Mouse (Mus musculus) spleen, postnatal 36 days (tissue): ENCODE data around the gene Slc4a11.

Experiments used
- DNase-seq, 2 experiments: peaks; one replicate each; pipeline ENCODE4 v3.0.0; 2022; ENCODE audit warnings: low spot score in 2 of 2, mixed read lengths in 1 of 2

The Slc4a11 gene

GRCm38 (mm10) chr2:130697153-130697810 lies at the start of gene Slc4a11:
TSS of gene Slc4a11 (minus strand) at chr2:130697519.
- DNase-seq = peak; percentile 76 to 84

GRCm38 (mm10) chr2:130743576-130743975 lies 46.3 kb upstream of the Slc4a11 start:
- DNase-seq = no peak

GRCm38 (mm10) chr2:130740096-130740495 lies 42.8 kb upstream of the Slc4a11 start:
- DNase-seq = no peak

- DNase-seq = no peak
Measured at GRCm38 (mm10) chr2:130738019-130738418, 40.7 kb upstream of the Slc4a11 start.

- no peak for DNase-seq
Measured at GRCm38 (mm10) chr2:130735281-130735680, 38.0 kb upstream of the Slc4a11 start.

GRCm38 (mm10) chr2:130733444-130733843 lies 36.1 kb upstream of the Slc4a11 start:
- no peak for DNase-seq

GRCm38 (mm10) chr2:130731855-130732254 lies 34.5 kb upstream of the Slc4a11 start:
- DNase-seq = no peak

GRCm38 (mm10) chr2:130730746-130731145 lies 33.4 kb upstream of the Slc4a11 start:
- peak; percentile 4 for DNase-seq

- no peak for DNase-seq
Measured at GRCm38 (mm10) chr2:130728906-130729585, 31.7 kb upstream of the Slc4a11 start.

GRCm38 (mm10) chr2:130727752-130728151 lies 30.4 kb upstream of the Slc4a11 start:
- DNase-seq = no peak

GRCm38 (mm10) chr2:130724369-130724768 lies 27.1 kb upstream of the Slc4a11 start:
- no peak for DNase-seq

GRCm38 (mm10) chr2:130717951-130718350 lies 20.6 kb upstream of the Slc4a11 start:
- no peak for DNase-seq

GRCm38 (mm10) chr2:130707057-130707456 lies 9.7 kb upstream of the Slc4a11 start:
- no peak for DNase-seq

- DNase-seq = no peak
Measured at GRCm38 (mm10) chr2:130706602-130707001, 9.3 kb upstream of the Slc4a11 start.

GRCm38 (mm10) chr2:130705178-130705577 lies 7.9 kb upstream of the Slc4a11 start:
- no peak for DNase-seq

- no peak for DNase-seq
Measured at GRCm38 (mm10) chr2:130704040-130705001, 7.0 kb upstream of the Slc4a11 start.

GRCm38 (mm10) chr2:130697821-130698266 lies 525 bp upstream of the Slc4a11 start:
- no peak for DNase-seq

- DNase-seq = peak; percentile 27 to 30
Measured at GRCm38 (mm10) chr2:130696700-130697152, 593 bp downstream of the Slc4a11 start.

- DNase-seq = no peak
Measured at GRCm38 (mm10) chr2:130693563-130693962, 3.8 kb downstream of the Slc4a11 start.

- DNase-seq = no peak
Measured at GRCm38 (mm10) chr2:130689011-130689410, 8.3 kb downstream of the Slc4a11 start.

- DNase-seq = no peak
Measured at GRCm38 (mm10) chr2:130685426-130685825, 11.9 kb downstream of the Slc4a11 start.

- DNase-seq = no peak
Measured at GRCm38 (mm10) chr2:130681531-130681930, 15.8 kb downstream of the Slc4a11 start.
